Mouse (Mus musculus) E14TG2a.4 (cell line): ENCODE measurements around the gene Phf11d.
"Not testable (repeated sequence)": the region's sequence is repeated elsewhere in the genome, so short reads cannot be mapped to it uniquely, and the experiment has no call there.

Experiments used
- H3K27me3 ChIP-seq: 2 replicates; pipeline ENCODE4 v1.6.1; 2014; ENCODE audit warnings: low read length, control low read depth; ENCODE audit not compliant: insufficient read depth
- H3K36me3 ChIP-seq: 2 replicates; pipeline ENCODE4 v1.6.1; 2014; ENCODE audit warnings: low read length, control low read depth; ENCODE audit not compliant: insufficient read depth
- H3K4me1 ChIP-seq: replicated peaks from 2 replicates; pipeline ENCODE4 v1.6.1; 2014; ENCODE audit warnings: low read depth, low read length, control low read depth
- H3K4me3 ChIP-seq: replicated peaks from 2 replicates; pipeline ENCODE4 v1.5.1; 2014; ENCODE audit warnings: mild to moderate bottlenecking, low read length
- H3K9me3 ChIP-seq: 2 replicates; pipeline ENCODE4 v1.6.1; 2014; ENCODE audit warnings: low read length, control low read depth
- CTCF ChIP-seq: conservative IDR thresholded peaks from 2 replicates; pipeline ENCODE4 v1.5.1; 2014; ENCODE audit warnings: low read length
- NANOG ChIP-seq: IDR thresholded peaks from 2 replicates; pipeline ENCODE4 v1.6.1; 2014; ENCODE audit warnings: borderline replicate concordance, low read length, mixed read lengths
- POU5F1 ChIP-seq: IDR thresholded peaks from 2 replicates; pipeline ENCODE4 v1.6.1; 2014; ENCODE audit warnings: low read length, borderline replicate concordance

Gene Phf11d

GRCm38 (mm10) chr14:59365244-59365644 lies at the start of gene Phf11d:
Gene Phf11d (minus strand): TSS chr14:59365470.
- Histone ChIP-seq H3K9me3 (no peaks in the 10 kb centered on the region), H3K27me3 (no peaks in the 10 kb centered on the region), H3K36me3 (peaks cover 61% of the 10 kb centered on the region), H3K4me3 (peak within 1 kb of the TSS; percentile 23; the same call in 1 of the 2 replicates), H3K4me1 (peaks cover 48% of the 10 kb centered on the region)
- TF ChIP-seq POU5F1 (no peak), CTCF (no peak), NANOG (no peak)

- peaks cover 56% of the 10 kb centered on the region for H3K36me3 ChIP-seq
- H3K4me1 ChIP-seq, H3K4me3 ChIP-seq, H3K9me3 ChIP-seq, H3K27me3 ChIP-seq: not testable (repeated sequence)
These were observed 49.7 kb upstream of the Phf11d start for GRCm38 (mm10) chr14:59414979-59415378.

GRCm38 (mm10) chr14:59396999-59397398 lies 31.7 kb upstream of the Phf11d start:
- Histone ChIP-seq H3K36me3 (peaks cover 37% of the 10 kb centered on the region), H3K4me3 (no peak overlapping the region), H3K27me3 (no peaks in the 10 kb centered on the region), H3K4me1 (no peaks in the 10 kb centered on the region), H3K9me3 (no peaks in the 10 kb centered on the region)
- TF ChIP-seq NANOG (no peak), POU5F1 (no peak), CTCF (no peak)

- Histone ChIP-seq H3K4me3 (no peak within 1 kb of the TSS), H3K4me1 (no peaks in the 10 kb centered on the region), H3K27me3 (no peaks in the 10 kb centered on the region), H3K36me3 (peaks cover 25% of the 10 kb centered on the region), H3K9me3 (no peaks in the 10 kb centered on the region)
- TF ChIP-seq NANOG (no peak), CTCF (no peak), POU5F1 (no peak)
These were observed 30.0 kb upstream of the Phf11d start, which contains the start of gene Phf11c for GRCm38 (mm10) chr14:59395281-59395680. Gene Phf11c (minus strand): TSS chr14:59395381.

GRCm38 (mm10) chr14:59390181-59390580 lies 24.9 kb upstream of the Phf11d start:
- not testable (repeated sequence) for H3K4me3 ChIP-seq, H3K4me1 ChIP-seq, H3K36me3 ChIP-seq, H3K9me3 ChIP-seq, H3K27me3 ChIP-seq

- H3K9me3 ChIP-seq: no peaks in the 10 kb centered on the region; the same call in 1 of the 2 replicates
- TF ChIP-seq CTCF (no peak), POU5F1 (no peak), NANOG (no peak)
- no peaks in the 10 kb centered on the region for H3K4me1 ChIP-seq
- no peak overlapping the region for H3K4me3 ChIP-seq
- no peaks in the 10 kb centered on the region for H3K27me3 ChIP-seq
- H3K36me3 ChIP-seq: peaks cover 3% of the 10 kb centered on the region; the same call in 1 of the 2 replicates
These were observed 24.3 kb upstream of the Phf11d start for GRCm38 (mm10) chr14:59389532-59389931.

GRCm38 (mm10) chr14:59370348-59371068 lies 5.2 kb upstream of the Phf11d start:
- H3K36me3 ChIP-seq: peaks cover 12% of the 10 kb centered on the region
- peaks cover 35% of the 10 kb centered on the region for H3K9me3 ChIP-seq
- H3K27me3 ChIP-seq: no peaks in the 10 kb centered on the region
- H3K4me1 ChIP-seq: peaks cover 49% of the 10 kb centered on the region
- peak; percentile 80; the same call in 1 of the 2 replicates for TF ChIP-seq NANOG
- TF ChIP-seq CTCF: no peak
- H3K4me3 ChIP-seq: peak overlapping the region; percentile 78

GRCm38 (mm10) chr14:59366386-59367105 lies 1.3 kb upstream of the Phf11d start:
- TF ChIP-seq POU5F1 (no peak), NANOG (no peak), CTCF (no peak)

GRCm38 (mm10) chr14:59341189-59341588 lies 24.1 kb downstream of the Phf11d start, which contains the start of gene Phf11b:
Gene Phf11b (minus strand): TSS chr14:59341351.
- H3K9me3 ChIP-seq, H3K27me3 ChIP-seq, H3K4me3 ChIP-seq, H3K4me1 ChIP-seq, H3K36me3 ChIP-seq: not testable (repeated sequence)

More at GRCm38 (mm10) chr14:59366386-59367105, 1.3 kb upstream of the Phf11d start:
- Histone ChIP-seq H3K27me3 (no peaks in the 10 kb centered on the region), H3K4me1 (peaks cover 57% of the 10 kb centered on the region), H3K4me3 (peak overlapping the region; percentile 46; the same call in 1 of the 2 replicates), H3K36me3 (peaks cover 48% of the 10 kb centered on the region), H3K9me3 (peaks cover 4% of the 10 kb centered on the region)
